Mouse (Mus musculus) stomach, postnatal 0 days (tissue): ENCODE data around the gene Hsd3b6.

Experiments
- CTCF ChIP-seq: IDR thresholded peaks from 2 replicates; pipeline ENCODE4 v1.5.1; 2016; ENCODE audit warnings: antibody characterized with exemption, low read depth, mild to moderate bottlenecking, moderate library complexity
- EP300 ChIP-seq: optimal IDR thresholded peaks from 2 replicates; pipeline ENCODE3; 2016; ENCODE audit warnings: antibody characterized with exemption

DNA sequence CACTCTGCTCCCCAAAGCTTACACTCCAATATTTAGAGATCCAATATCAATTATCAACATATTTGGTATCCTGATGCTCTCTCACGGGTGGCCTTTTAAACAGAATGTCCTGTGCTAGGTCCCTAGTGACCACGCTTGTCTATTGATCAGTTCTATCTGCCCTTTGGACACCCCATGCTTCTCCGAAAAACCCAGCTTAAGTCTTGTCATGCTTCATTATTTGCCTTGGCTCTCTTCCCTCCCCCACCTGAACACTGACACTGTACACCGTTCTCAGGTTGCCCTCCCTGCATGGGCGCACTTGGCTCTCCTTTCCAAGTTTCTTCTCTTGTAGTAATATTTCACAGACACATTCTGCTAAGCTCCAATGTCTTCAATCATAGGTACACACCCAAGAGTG, 36.0 kb upstream of the Hsd3b6 start:
- TF ChIP-seq CTCF (no peak), EP300 (no peak)
